Mouse (Mus musculus) lung, postnatal 14 days (tissue): Measurements from ENCODE around the gene Aven.

Source experiments
- DNase-seq: peaks from one replicate; pipeline ENCODE4 v3.0.0; 2021

Aven gene

DNA sequence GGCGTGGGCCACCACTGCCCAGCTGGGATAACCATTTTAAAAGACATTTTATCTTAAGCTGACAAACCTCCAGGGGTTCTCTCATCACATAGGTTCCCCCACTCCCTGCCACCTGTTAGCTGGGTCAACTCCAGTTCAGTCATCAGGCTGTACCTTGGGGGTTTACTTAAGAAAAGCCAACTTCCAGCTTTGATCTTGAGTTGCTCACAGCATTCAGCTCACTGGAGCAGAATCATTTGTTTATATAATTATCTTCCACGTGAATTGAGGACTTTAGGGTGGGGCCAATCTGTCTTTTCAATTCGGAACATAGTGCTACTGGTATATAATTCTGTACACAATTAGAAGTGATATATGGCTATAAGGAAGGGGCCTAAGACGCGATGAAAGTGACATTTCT, 1.1 kb upstream of the Aven start:
- DNase-seq = no peak

DNA sequence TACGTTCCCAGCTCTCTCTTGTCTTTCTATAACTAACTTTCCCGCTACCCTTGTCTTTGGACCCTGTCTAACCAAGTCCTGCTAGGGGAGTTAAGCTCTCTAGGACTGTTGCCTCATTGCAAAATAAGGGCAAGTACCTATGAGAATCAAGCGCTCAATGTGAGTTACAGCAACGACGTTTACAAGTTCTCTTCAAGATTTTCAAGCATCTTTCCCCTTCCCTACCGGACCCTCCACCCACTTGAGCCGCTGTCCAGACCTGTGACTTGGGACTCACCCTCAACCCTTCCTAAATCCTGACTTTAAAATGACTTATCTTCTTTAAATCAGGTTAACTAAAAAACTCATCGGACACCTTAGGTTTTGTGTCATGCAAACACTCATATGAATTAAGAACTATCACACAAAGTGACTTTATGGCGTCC, 321 bp upstream of the Aven start:
- DNase-seq = peak; percentile 29

DNA sequence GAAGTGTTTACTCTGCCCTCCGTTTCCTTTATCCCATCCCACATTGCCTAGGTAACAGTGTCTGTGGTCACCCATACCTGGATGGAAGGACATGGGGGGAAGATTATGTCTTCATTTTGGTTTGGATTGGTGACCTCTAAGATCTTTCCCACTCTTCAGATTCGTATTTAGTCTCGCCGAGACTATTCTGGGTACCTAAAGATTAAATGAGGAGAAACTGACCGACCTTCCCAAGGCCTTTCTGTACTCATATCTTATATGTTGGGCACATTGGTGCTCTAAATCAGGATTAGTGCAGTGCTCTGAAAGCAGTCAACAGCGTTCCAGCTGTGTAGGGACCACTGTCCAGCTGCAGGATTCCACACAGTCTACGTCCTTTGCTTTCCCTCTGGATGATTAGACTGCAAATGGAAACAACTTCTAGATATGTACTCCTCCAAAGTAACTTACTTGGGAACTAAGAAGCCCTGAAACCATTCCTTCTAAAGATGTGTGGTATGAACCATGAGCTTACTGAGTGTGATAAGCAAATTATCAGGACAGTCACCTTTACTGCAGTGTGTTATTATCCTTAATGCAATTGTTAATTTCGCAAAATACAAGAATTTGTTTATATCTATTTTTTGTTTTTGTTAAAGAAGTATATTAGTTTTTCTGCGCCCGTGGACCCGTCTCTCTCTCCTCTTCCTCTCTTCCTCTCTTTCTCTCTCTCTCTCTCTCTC, 936 bp downstream of the Aven start:
- no peak for DNase-seq

DNA sequence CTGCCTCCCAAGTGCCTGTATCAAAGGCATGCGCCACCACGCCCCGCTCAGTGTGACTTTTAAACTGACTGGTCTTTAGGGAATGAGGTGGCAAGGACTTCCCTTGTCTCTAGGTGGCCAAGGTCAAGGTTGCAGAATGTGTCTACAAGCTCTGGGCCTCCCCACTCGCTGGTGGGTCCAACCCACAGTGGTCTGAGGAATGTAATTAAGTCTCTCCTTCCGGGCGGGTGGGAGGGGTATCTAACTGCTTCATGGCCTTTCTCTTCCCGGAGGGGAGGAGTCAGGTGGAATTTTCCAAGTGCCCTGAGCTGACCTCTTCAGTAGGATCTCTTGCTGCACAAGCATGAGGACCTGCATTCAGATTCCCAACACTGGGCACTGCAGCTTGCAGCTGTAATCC, 5.1 kb downstream of the Aven start:
- no peak for DNase-seq

DNA sequence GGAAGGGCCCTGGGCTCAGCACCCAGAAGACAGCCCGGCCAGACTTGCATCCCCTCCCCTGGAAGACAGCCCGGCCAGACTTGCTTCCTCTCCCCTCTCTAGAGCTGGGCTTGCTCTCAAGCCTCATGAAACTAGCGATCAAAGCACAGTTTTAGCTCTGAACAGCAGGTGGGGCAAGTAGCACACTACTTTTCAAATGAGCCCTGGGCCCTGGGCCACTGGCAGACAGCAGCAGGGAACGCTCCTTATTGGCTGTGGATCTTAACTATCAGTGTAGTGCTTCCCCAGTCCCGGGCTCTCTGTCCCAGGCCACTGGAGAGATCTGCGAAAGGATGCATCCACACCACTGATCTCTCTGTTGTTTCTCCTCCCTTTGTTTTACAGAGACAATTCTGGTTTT, 8.4 kb downstream of the Aven start:
- peak; percentile 72 for DNase-seq

DNA sequence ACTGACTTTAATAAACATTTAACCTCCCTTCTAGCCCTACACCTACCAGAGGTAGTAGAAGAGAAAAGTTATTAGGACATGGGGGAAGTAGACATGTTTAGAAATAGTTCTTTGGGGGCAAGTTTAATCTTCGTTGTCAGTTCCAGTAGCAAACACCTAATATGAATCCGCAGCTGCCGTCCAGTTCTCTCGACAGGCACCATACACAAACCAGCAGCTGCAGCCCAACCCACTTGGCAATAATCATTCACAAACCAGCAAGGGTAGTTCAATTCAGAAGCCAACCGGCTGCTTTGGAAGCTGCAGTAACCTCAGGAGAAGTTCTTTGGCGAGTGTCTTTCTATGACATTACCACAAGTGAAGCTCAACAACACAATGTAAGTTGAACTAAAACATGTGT, 11.2 kb downstream of the Aven start:
- DNase-seq = no peak

DNA sequence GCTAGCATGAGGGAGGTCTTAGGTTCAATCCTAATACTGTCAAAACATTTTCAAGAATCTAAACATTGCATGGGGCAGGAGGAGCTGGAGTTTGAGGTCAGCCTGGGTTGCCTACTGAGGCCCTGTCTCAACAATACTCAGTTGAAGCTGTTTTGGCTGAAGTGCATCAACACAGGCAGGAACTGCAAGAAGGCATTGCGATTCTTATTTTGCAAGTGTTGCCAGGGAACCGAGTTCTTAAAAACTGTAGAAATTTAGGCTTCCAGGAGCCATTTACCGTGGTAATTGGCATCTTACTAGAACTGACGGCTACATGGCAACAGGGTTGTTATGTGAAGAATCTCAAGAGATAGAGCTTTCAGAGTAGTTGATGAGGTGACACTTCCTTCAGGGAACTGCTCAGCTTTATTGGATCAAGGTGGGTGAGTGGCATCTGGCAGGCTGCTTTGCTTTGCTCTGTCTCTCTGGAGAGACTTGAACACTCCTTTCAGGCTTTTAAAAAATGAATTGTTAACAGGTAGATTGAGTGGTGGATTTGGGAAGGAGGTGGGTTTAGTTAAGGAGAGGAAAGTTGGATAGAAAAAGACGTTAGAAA, 14.2 kb downstream of the Aven start:
- no peak for DNase-seq

DNA sequence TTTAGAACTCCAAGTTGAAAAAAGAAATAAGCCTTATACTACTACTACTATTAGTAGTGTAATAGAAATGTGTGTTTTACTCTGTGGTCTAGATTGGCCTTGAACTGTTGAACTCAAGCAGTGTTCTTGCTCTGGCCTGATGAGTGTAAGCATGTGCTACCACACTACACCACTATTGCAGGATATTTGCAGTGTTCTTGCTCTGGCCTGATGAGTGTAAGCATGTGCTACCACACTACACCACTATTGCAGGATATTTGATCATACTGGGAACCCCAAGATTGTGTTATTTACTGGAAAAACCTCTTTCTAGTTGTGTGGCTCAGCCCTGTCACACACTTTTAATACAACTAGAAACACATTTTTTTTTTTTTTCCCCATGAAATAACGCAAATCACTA, 14.7 kb downstream of the Aven start:
- no peak for DNase-seq

DNA sequence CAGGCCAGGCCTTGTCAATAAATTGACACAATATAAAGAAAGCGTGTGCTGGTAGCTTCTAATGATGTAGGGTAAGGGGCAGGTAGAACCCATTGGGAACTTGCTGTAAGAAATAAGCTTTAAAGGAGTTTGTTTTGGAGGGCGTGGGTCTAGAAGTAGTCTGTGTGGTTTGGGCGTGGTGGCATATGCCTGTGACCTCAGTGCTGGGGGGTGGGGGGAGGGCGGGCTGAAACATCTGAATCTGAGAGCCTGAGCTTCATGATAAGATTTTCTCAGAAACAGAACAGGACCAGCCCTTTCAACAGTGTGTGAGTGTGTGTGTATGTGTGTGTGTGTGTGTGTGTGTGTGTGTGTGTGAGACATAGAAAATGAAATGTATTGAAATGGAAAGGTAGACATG, 17.4 kb downstream of the Aven start:
- DNase-seq = no peak

DNA sequence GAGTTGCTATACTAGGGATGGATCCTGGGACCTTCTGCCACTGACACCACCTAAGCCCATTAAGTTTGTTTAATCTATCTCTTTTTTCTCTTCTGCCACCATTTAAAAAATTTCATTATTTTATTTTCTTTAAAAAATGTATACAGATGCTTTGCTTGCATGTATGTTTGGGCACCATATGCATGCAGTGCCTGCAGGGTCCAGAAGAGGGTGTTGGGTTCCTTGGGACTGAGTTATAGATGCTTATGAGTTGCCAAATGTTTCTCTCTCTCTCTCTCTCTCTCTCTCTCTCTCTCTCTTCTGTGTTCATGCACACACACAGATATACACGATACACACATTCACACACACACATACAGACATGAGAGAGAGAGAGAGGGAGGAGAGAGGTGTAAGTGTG, 20.3 kb downstream of the Aven start:
- DNase-seq = no peak

DNA sequence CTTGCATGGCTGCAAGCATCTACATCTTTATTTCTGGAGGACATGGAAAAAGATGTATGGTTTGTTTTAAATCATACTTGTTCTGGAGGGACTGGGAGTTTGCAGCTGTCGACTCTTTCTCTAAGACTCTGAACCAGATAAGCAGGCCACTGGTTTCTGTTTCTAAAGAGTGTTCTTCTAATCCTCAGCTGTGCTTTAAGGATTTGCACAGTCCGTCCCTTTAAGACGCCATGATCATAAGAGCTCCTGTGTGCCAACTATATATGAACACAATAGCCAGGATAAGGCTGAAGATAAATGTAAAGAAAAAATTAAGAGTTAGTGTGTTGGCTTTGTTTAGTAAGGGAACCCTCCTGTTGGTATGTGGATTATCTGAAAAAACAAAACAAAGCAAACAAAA, 24.0 kb downstream of the Aven start:
- no peak for DNase-seq

DNA sequence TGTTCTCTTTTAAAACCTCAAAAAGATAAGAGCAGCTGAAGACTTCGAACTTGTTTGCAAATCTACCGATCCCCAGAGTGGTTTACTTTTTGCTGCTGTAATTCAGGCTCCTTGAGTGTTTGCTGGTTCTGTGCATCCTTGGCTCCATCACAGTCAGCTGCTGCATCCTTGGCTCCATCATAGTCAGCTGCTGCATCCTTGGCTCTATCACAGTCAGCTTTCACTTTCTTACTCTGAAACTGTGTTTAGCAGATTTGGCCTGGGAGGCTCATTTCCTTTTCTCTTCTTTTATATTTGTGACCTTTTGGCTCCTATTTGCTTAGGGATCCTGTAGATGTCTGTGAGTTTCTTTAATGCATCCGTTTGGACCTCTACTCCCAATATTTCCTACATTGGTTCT, 24.5 kb downstream of the Aven start:
- no peak for DNase-seq

DNA sequence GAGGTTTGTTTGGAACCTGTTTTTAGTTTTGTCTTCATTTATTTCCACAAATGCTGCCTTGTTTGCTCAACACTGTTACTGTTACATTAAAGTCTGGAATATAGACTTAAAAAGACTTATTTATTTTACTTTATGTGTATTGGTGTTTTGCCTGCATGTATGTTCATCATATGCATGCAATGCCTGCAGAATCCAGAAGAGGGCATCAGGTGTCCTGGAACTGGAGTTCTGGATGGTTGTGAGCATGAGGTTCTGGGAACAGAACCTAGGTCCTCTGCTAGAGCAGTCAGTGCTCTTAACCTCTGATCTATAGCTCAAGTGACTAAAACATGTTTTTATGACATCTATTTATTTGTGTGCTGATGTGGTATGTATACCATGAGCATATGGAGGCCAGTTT, 25.8 kb downstream of the Aven start:
- DNase-seq = no peak

DNA sequence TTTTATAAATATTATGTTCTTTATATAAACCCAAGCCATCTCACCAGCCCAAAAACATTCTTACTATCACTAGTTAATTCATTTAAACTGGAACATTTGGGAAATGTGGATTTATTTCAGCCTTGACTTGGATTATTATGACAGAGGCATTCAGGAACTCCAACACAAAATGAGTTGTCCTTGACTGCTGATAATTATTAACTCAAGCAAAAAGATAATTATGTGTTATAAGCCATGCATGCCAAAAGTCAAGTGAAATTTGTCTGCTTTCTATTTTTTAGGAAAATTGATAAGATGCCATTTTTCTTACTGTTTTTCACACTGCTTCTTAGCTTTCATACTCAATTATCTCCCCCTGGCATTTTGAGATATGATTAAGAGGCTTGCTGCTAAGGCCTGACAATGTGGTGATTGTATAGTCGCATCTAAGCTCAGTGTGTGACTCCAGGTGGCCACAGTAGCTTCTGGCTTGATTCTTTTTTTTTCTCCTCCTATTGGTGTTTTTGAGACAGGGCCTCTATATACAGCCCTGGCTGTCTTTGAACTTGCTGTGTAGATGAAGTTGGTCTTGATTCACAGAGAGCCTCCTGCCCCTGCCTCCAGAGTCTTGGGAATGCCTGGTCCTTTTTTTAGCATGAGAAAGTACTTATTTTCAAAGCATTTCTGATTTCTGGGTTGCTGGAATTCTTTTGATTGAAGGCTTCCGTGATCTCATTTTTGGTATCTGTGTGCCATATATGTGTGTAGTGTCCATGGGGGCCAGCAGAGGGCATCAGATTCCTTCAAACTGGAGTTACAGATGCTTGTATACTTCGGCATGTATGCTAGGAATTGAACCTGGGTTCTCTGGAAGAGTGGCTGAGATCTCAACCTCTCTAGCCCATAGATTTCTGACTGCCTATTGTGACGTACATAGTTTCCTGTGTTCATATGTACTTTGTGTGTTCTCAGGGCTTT, 28.0 kb downstream of the Aven start:
- no peak for DNase-seq

DNA sequence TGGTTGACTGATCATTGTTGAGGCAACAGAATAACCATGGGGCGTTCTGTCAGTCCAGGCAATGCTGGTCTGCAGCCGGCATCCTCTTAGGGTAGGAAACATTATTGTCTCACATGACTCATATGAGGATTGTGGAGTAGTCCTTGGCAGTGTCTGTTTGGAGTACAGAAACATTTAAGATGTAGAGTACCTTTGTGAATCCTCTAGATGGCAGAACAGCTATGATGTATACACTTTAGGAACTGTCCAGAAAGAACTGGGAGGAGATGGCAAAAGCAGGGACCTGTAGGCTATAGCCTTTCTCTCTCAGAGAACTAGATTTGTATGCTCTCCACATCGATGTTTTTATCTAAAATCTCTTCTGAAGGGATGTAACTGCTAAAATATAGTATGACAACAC, 34.2 kb downstream of the Aven start:
- DNase-seq = no peak

DNA sequence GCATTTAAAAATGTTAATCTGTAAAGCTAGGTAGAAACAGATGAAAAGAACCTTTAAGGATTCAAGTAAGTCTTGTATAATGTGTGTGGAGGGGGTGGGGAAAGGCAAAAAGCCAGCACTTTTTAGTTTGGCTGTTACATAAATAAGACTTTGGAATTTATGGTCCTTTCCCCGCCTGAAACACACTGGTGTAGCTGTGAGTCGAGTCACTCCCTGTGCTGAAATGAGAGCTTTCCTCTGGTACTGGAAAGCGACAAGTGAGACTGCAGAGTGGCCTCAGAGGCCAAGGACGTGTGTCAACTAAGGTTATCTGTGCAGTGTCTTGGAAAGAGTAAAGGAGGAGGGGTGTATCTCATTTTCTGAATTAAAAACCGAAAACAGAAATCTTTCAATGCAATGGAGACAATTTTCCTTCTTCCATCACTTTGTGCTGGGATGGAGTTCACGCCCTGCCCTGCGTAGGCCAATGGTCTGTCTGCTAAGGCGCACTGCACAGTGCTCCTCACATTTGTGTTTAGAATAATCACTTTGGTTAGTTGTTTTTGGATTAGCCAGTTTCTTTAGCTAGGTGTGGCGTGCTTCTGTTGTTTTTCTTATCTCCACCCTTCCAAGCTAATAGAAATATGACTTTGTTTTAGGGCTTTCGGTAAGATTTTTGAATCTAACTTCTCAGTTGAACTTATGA, 40.2 kb downstream of the Aven start:
- DNase-seq = no peak

DNA sequence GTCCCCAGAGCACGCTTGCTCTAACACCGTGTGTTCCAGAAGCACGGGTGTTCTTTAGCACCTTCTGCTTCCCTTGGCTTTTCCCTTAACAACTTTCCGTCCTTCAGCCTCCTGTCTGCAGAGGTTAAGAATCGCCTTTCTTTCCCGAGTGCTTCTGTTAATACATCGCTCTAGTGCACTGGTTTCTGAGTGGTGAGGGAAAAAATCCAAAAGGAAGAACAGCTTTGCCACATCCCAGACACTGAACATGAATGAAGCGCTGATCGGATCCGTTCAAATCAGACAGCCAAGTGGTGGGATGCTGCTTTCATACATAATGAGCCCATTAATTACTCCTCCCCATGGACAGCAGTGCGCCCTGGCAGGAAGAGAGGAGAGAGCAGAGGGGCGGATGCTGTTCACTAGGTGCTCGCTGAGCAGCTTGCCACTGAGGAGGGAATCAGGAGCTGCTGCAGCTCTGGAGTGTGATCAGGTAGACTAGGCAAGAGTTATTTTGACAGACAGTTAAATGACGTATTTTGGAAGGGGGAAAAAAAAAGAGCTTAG, 42.0 kb downstream of the Aven start:
- DNase-seq = no peak

DNA sequence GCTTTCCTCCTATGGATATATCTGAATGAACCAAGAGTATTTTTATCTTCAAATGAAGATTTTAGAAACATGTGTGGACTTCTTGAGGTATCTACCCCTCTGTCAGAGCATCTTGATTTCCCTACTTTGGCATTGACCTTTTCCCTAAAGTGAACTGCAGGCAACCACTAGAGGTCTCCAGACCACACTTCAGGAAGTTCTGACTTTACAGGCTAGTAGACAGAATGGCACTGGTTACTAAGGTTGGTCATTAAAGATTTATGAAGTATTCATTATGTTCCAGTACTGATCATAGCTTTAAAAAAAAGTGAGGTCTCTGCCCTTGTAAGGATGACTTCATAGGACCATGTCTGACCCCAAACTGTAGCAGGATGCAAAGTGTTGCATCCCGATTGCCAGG, 46.0 kb downstream of the Aven start:
- peak; percentile 16 for DNase-seq

DNA sequence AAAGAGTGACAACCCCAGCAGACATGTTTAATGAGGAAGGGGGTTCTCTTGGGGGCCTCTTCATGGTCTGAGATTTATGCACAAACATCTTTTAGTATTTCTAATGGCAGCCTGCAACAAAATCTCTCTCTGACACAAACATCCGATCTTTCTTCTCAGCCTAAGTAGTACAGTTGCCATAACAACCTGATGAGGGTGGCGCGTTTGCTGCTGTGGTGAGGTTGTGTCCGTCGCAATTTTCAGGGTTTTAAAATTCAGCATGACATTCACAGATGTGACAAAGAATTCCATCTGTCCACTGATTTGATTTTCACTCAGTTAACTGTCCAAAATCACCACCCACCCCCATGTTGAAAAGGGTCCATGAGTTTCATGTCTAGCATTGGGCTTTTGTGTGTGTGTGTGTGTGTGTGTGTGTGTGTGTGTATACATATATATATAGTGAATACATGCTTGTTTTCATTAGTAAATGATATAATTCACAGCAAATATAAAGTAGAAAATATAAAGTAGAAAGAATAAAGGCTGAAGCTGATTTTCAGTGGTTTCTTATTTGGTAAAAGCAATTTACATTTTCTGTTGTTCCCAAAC, 49.0 kb downstream of the Aven start:
- no peak for DNase-seq

DNA sequence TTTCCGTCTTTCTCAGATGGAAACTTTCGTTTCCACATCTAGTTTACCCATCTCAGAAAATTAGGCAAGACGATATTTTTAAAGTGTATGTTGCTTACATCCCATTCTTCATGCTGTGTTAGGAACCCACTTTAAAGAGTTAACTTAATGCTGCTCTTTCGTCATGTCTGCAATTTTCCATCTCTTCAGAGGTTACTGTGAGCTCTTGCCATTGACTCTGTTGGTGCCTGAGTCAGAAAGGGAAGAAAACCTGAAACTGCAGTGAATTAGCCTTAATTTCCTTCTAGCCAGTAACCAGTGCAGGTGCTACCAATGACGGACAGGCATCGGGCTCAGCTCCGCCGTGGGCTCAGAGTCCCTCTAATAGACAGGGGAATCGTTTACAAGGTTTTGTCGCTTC, 63.8 kb downstream of the Aven start:
- no peak for DNase-seq

DNA sequence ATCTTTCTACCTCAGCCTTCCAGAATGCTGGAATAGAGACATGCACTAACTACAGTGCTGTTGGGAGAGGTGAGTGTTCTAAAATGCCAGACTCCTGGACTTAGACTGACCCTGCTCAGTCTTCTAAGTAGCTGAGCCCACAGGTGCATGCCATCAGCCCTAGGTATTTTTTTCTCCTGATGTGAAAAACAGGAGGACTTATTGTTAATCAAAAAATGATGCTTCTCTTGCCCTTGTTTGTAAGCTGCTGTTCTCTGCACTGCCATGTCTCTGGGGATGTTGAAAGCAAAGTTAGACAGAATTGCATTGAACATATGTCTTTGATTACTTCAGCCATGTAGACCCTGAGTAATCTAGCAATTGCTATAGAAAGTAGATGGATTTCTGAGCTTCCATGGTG, 64.7 kb downstream of the Aven start:
- no peak for DNase-seq

DNA sequence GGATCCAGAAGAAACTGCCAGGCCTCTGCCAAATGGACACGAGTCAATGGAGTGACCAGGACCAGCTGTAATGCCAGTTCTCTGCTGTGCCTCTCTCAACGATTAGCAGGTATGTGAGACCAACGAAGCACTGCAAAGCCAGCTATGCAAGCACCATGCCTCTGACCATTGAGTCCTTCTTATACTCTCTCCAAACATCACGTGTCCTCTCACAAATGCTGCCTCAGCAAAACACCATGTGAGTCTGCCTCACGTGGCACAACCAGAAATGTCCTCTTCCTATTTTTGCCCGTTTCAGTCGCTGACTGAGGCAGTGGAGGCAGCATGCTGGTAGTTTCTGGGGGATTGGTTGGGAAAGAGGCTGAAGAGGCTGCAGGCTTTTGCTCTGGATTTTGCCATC, 68.8 kb downstream of the Aven start:
- no peak for DNase-seq

DNA sequence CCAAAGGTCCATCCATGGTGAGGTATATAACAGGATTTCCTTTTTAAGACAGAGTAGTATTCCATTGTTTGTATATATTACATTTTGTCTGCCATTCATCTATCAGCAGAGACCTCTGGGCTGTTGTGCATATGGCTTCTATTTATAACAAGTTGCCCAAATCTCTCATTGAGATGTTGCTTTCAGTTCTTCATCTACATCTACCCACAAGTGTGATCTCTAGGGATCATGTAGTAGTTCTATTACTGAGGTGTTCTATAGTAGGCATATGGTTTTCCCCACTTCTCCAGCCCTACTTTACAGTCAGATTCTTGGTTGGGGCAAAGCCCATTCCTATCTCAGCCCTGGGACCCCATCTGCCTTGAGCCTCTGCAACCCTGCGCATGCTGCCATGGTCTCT, 72.3 kb downstream of the Aven start:
- no peak for DNase-seq
